Mouse (Mus musculus) myocyte (in vitro differentiated cells): ENCODE data around the gene Spdye4a. TPM values are rescaled to one million over a fixed set of nuclear protein-coding genes. Genes with fewer than 3 reads are reported as not detected.

Source experiments
- H3K27me3 ChIP-seq: one replicate; pipeline ENCODE4 v1.6.1; 2011; ENCODE audit not compliant: control insufficient read depth, insufficient read depth, insufficient read length
- H3K36me3 ChIP-seq: one replicate; pipeline ENCODE4 v1.6.1; 2011; ENCODE audit not compliant: control insufficient read depth, insufficient read depth
- H3K4me2 ChIP-seq: one replicate; pipeline ENCODE4 v1.6.1; 2011; ENCODE audit warnings: low read depth, control low read depth
- H3K4me3 ChIP-seq: one replicate; pipeline ENCODE4 v1.5.1; 2011; ENCODE audit warnings: mild to moderate bottlenecking, control low read depth, moderate library complexity
- H3K79me2 ChIP-seq: one replicate; pipeline ENCODE4 v1.6.1; 2011; ENCODE audit not compliant: control insufficient read depth, insufficient read depth
- H3ac ChIP-seq: one replicate; pipeline ENCODE4 v1.6.1; 2011; ENCODE audit not compliant: control insufficient read depth, insufficient read length
- CEBPB ChIP-seq: IDR thresholded peaks from 2 replicates; pipeline ENCODE4 v1.6.1; 2011; ENCODE audit warnings: mild to moderate bottlenecking, moderate library complexity; ENCODE audit not compliant: poor library complexity, insufficient read depth, severe bottlenecking
- E2F4 ChIP-seq: IDR thresholded peaks from one replicate; pipeline ENCODE4 v1.6.1; 2011; ENCODE audit warnings: mild to moderate bottlenecking, control low read depth, moderate library complexity; ENCODE audit not compliant: insufficient read depth
- MAX ChIP-seq: IDR thresholded peaks from one replicate; pipeline ENCODE4 v1.6.1; 2011; ENCODE audit warnings: low read depth, mild to moderate bottlenecking, control low read depth
- MYOD1 ChIP-seq, 3 experiments: IDR thresholded peaks; one replicate each; pipeline ENCODE4 v1.6.1; 2011; ENCODE audit warnings: control low read depth in 2 of 3, low read depth in 2 of 3, mild to moderate bottlenecking in 2 of 3, moderate library complexity in 1 of 3; ENCODE audit not compliant: insufficient read length in 2 of 3, control insufficient read depth in 1 of 3
- MYOG ChIP-seq, 3 experiments: IDR thresholded peaks; one replicate each; pipeline ENCODE4 v1.6.1; 2011; ENCODE audit warnings: control low read depth in 2 of 3, low read depth in 2 of 3, mild to moderate bottlenecking in 2 of 3; ENCODE audit not compliant: insufficient read length in 2 of 3, control insufficient read depth in 1 of 3, insufficient read depth in 1 of 3
- POLR2A ChIP-seq: IDR thresholded peaks from one replicate; pipeline ENCODE4 v1.6.1; 2011; ENCODE audit warnings: low read depth, mild to moderate bottlenecking, control low read depth, moderate library complexity; ENCODE audit not compliant: insufficient read length
- POLR2AphosphoS2 ChIP-seq: IDR thresholded peaks from one replicate; pipeline ENCODE4 v1.6.1; 2011; ENCODE audit warnings: low read depth, control low read depth; ENCODE audit not compliant: insufficient read length
- REST ChIP-seq: IDR thresholded peaks from one replicate; pipeline ENCODE4 v1.6.1; 2011; ENCODE audit warnings: mild to moderate bottlenecking, control low read depth, moderate library complexity; ENCODE audit not compliant: insufficient read depth, insufficient read length
- SRF ChIP-seq: IDR thresholded peaks from one replicate; pipeline ENCODE4 v1.6.1; 2011; ENCODE audit warnings: low read depth; ENCODE audit not compliant: control insufficient read depth, insufficient read length
- TCF12 ChIP-seq: IDR thresholded peaks from one replicate; pipeline ENCODE4 v1.6.1; 2011; ENCODE audit warnings: mild to moderate bottlenecking, control low read depth; ENCODE audit not compliant: poor library complexity, insufficient read depth, severe bottlenecking
- TCF3 ChIP-seq: IDR thresholded peaks from one replicate; pipeline ENCODE4 v1.6.1; 2011; ENCODE audit warnings: low read depth, control low read depth; ENCODE audit not compliant: insufficient read length
- USF1 ChIP-seq: IDR thresholded peaks from one replicate; pipeline ENCODE4 v1.6.1; 2011; ENCODE audit warnings: low read depth, mild to moderate bottlenecking, control low read depth, moderate library complexity
- polyA plus RNA-seq: library from polyadenylated mRNA; unstranded; fragments of >200 nt; fragmentation: generic; extraction: Trizol; gene quantifications from one replicate; pipeline ENCODE4 v1.2.1, GENCODE M21; 2012; ENCODE audit warnings: missing spikeins

Spdye4a gene
- polyA plus RNA-seq, 1 experiment: not detected

- Histone ChIP-seq H3K4me3 (peak overlapping the region; percentile 93), H3ac (no peak overlapping the region), H3K27me3 (no peaks in the 10 kb centered on the region), H3K36me3 (no peaks in the 10 kb centered on the region), H3K79me2 (peaks cover 5% of the 10 kb centered on the region), H3K4me2 (peak overlapping the region; percentile 80)
- no peak for TF ChIP-seq SRF
- peak; percentile 57 for TF ChIP-seq CEBPB
Measured at GRCm38 (mm10) chr5:143271642-143272041, 45.0 kb upstream of the Spdye4a start.

GRCm38 (mm10) chr5:143270151-143270519 lies 43.4 kb upstream of the Spdye4a start:
- no peak for TF ChIP-seq POLR2AphosphoS2
- Histone ChIP-seq H3ac (peak overlapping the region; percentile 77), H3K27me3 (no peaks in the 10 kb centered on the region), H3K4me3 (peak overlapping the region; percentile 93), H3K4me2 (peak overlapping the region; percentile 80), H3K79me2 (peaks cover 5% of the 10 kb centered on the region), H3K36me3 (no peaks in the 10 kb centered on the region)

- peak within 1 kb of the TSS; percentile 93 for H3K4me3 ChIP-seq
- H3K36me3 ChIP-seq: no peaks in the 10 kb centered on the region
- H3K27me3 ChIP-seq: no peaks in the 10 kb centered on the region
- TF ChIP-seq MYOD1 (IDR thresholded peaks at IDR 0.05; ENCODE audit: control insufficient read depth in 1 of 3, insufficient read length in 2 of 3, low read depth in 2 of 3) (peak in 1 of 3 experiments; percentile 51), MAX (no peak), POLR2A (peak; percentile 97), REST (no peak), E2F4 (no peak), USF1 (no peak), SRF (no peak), TCF3 (no peak), MYOG (IDR thresholded peaks at IDR 0.05; ENCODE audit: control insufficient read depth in 1 of 3, insufficient read depth in 1 of 3, insufficient read length in 2 of 3, low read depth in 2 of 3) (peak in 1 of 3 experiments; percentile 6), TCF12 (no peak), CEBPB (no peak), POLR2AphosphoS2 (peak; percentile 94)
- peak within 1 kb of the TSS; percentile 80 for H3K4me2 ChIP-seq
- H3ac ChIP-seq: peak within 1 kb of the TSS; percentile 77
- H3K79me2 ChIP-seq: peaks cover 5% of the 10 kb centered on the region
Measured at GRCm38 (mm10) chr5:143269363-143270150, 42.9 kb upstream of the Spdye4a start, which contains the start of gene Zfp316. Gene Zfp316 (minus strand): TSS chr5:143270022.

GRCm38 (mm10) chr5:143268985-143269362 lies 42.3 kb upstream of the Spdye4a start:
- Histone ChIP-seq H3K4me3 (peak overlapping the region; percentile 93), H3K79me2 (peaks cover 5% of the 10 kb centered on the region), H3K4me2 (peak overlapping the region; percentile 78), H3K36me3 (no peaks in the 10 kb centered on the region), H3ac (peak overlapping the region; percentile 77), H3K27me3 (no peaks in the 10 kb centered on the region)
- TF ChIP-seq E2F4 (no peak), POLR2AphosphoS2 (no peak), SRF (no peak), MYOG (IDR thresholded peaks at IDR 0.05; ENCODE audit: control insufficient read depth in 1 of 3, insufficient read depth in 1 of 3, insufficient read length in 2 of 3, low read depth in 2 of 3) (no peak), TCF12 (no peak), POLR2A (no peak), MAX (no peak), CEBPB (no peak), TCF3 (no peak), REST (no peak), USF1 (no peak), MYOD1 (IDR thresholded peaks at IDR 0.05; ENCODE audit: control insufficient read depth in 1 of 3, insufficient read length in 2 of 3, low read depth in 2 of 3) (no peak)

- H3K4me3 ChIP-seq: no peak overlapping the region
- no peaks in the 10 kb centered on the region for H3K36me3 ChIP-seq
- no peaks in the 10 kb centered on the region for H3K27me3 ChIP-seq
- no peak overlapping the region for H3ac ChIP-seq
- peaks cover 5% of the 10 kb centered on the region for H3K79me2 ChIP-seq
- TF ChIP-seq MAX: no peak
- no peak for TF ChIP-seq POLR2AphosphoS2
- TF ChIP-seq REST: no peak
- no peak for TF ChIP-seq TCF12
- TF ChIP-seq MYOG (IDR thresholded peaks at IDR 0.05; ENCODE audit: control insufficient read depth in 1 of 3, insufficient read depth in 1 of 3, insufficient read length in 2 of 3, low read depth in 2 of 3): no peak
- TF ChIP-seq MYOD1 (IDR thresholded peaks at IDR 0.05; ENCODE audit: control insufficient read depth in 1 of 3, insufficient read length in 2 of 3, low read depth in 2 of 3): no peak
- H3K4me2 ChIP-seq: no peak overlapping the region
Measured at GRCm38 (mm10) chr5:143266794-143267193, 40.1 kb upstream of the Spdye4a start.
